Mouse (Mus musculus): ENCODE data around the gene Gm45337.

Gm45337 gene

DNA sequence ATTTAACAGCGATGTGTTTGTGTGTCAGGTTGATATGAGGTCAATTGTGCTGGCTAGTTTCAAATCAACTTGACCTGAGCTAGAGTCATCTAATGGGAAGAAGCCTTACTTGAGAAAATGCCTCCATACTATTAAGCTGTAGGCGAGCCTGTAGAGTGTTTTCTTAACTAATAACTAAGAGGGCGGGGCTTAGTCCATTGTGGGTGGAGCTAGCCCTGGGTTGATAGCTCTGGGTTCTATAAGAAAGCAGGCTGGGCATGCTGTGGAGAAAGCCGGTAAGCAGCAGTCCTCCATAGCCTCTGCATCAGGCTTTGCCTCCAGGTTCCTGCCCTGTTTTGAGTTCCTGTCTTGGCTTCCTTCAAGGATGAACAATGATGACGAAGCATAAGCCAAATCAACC is 39.7 kb downstream of the Gm45337 start:
- no peak for DNase-seq (ENCODE audit: low read depth, low spot score)

DNA sequence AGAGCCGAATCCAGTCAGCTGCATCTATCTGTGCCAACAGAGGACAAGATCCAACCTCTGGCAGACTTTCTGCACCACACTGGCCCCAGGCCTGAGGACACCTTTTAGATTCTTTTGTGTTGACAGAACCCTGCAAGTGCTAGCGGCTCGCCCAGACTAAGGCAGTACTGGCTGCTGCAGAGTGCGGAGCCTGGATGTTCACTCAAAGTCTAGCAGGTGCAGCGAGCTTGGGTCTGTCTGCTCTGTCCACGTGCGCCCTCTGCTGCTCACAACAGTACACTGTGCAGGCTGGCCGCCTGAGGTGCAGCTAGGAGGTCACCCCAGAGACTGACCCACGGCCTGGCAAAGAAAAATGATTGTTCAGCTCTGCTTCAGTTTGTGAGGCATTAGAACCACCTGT is 46.6 kb downstream of the Gm45337 start:
- no peak for DNase-seq (ENCODE audit: low read depth, low spot score)

DNA sequence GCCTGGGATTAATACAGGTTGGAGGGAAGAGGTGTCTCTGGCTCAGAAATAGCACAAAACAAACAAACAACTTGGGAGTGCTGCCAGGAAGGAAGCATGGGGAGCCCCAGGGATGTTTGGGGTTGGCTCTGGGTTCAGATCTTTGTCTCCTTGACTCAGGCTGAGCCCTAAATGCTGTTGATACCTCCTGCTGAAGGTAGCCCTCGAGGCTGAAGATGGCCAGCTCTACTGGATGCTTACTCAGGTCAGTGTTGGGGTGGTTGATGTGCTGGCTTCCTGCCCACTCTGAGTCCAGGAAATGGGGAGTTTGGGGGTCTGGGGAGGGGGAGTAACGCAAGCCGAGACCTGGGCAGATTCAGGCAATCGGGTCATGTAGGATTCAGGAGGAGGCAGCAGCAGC is 47.7 kb downstream of the Gm45337 start:
- DNase-seq (ENCODE audit: low read depth, low spot score): no peak

DNA sequence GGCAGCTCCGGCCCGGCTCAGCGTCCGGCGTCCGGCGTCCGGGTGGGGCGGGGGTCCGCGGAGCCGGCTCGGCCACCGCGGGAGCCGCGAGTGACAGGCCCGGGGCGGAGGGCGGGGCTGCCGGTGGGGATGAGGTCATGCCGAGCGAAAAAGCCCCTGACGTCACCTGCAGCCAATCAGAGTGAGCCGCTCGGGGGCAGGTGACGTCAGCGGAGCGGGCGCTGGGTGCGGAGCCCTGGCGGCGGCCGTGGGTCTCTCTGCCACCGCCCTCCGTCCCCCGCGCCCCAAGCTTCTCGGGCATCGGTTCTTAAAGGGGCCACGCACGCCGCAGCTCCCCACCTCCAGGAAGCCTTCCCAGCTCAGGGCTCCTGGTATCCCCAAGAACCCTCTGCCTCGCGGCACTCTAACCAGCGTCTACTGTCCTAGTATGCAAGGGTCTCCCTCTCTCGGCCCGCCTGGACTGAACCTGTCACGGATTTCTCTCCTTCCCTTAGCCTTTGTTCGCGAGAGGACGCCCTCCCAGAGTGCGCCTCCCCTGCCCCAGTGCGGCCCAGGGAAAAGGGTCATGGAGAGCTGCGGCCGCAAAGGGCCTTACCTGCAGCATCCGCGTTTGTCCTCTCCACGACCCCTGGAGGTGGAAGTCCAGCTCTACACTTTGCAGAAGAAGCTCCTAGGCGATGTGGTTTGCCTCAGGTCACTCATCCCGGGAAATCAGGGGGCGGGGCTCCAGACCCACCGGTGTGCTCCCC is 49.0 kb downstream of the Gm45337 start, which contains the start of gene Dusp8:
Gene Dusp8 (minus strand): TSS at position 661 of the 749 bp plus-strand sequence.
- DNase-seq (ENCODE audit: low read depth, low spot score): peak; percentile 86

DNA sequence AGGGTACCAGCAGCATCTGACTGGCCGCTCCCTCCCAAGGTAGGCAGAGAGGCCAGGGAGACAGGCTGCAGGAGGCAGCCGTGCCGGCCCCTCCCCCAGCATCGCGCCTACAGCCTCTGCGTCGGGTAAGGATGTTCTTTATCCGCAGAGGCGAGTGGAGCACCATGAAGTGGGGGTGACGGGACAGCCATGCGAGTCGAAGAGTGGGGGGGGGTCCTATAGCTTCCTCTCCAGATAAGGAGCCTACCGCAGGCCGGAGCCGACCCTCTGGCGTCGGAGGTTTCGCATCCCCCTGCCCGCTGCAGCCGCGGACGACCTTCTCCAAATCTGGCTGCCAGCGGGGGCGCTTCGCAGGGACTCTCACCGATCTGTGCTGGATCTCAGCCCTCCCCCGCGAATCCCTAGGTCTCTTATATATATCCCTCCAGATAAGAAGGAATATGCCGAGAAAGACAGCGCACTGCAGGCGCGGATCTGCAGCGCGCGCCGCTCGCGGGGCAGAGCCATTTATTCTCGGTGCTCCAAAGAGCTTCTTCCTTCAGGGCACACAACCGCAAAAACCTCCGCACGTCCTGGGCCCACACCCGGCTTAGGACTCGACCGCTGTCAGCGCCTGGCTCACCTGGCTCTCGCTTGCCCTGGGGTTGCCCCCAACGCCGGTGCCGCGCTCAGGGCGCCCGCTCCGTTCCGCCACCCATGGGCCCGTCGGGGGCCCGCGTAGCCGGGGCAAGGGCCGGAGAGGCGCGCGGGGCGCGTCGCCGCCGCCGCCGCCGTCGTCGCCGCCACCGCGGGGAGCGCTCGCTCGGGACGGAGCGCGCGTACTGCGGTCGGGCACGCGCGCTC is 49.9 kb downstream of the Gm45337 start:
- DNase-seq (ENCODE audit: low read depth, low spot score): no peak

DNA sequence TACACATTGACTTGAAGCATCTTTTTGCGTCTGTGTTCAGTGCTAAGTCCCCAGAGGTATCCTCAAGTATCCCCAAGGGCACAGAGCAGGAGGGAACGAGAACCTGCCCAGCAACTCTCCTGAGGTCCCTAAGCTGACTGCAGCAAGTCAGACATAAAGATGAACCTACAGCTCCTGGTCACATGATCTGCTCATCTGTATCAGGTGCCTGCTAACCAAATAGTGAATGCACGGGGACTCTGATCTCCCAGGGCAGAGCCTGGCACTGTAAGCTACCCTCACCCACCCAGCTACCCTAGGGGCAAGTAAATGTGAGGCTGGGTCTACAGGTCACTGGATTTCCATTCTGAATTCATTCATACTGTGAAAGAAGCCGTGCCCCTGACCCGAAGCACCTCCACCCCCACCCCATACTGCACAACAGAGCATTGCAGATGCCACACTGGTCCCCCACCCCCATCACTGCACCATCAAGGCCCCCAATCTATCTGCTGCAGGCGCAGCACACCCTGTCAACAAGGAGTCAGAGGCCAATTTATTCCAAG is 50.6 kb downstream of the Gm45337 start:
- DNase-seq (ENCODE audit: low read depth, low spot score): no peak

All from brain, embryonic 18.5 days (tissue).